Mouse (Mus musculus) neural tube, embryonic 13.5 days (tissue): ENCODE measurements around the gene Ipo11. TPM values are rescaled to one million over a fixed set of nuclear protein-coding genes. Genes with fewer than 3 reads are reported as not detected.
A peak's percentile ranks its signal among the peaks of the same experiment; 100 is the strongest.

Experiments used
- ATAC-seq: fragments of 200-750 bp; cut with Nextera tagmentation; 2 replicates; pipeline ENCODE4 v1.8.0; 2017; ENCODE audit warnings: low read depth, mild to moderate bottlenecking, moderate TSS enrichment, moderate library complexity
- H3K27ac ChIP-seq: fragments of 300-500 bp; sonication (generic); replicated peaks from 2 replicates; pipeline ENCODE4 v1.5.1; 2015; ENCODE audit warnings: moderate library complexity, mild to moderate bottlenecking, inconsistent platforms
- H3K27me3 ChIP-seq: fragments of 300-500 bp; sonication (generic); 2 replicates; pipeline ENCODE4 v1.6.1; 2015; ENCODE audit warnings: mild to moderate bottlenecking, inconsistent platforms
- H3K36me3 ChIP-seq: fragments of 300-500 bp; sonication (generic); 2 replicates; pipeline ENCODE4 v1.6.1; 2015; ENCODE audit warnings: mild to moderate bottlenecking, inconsistent platforms
- H3K4me1 ChIP-seq: fragments of 300-500 bp; sonication (generic); replicated peaks from 2 replicates; pipeline ENCODE4 v1.6.1; 2015; ENCODE audit warnings: inconsistent platforms
- H3K4me2 ChIP-seq: fragments of 300-500 bp; sonication (generic); 2 replicates; pipeline ENCODE4 v1.6.1; 2015; ENCODE audit warnings: inconsistent platforms, mild to moderate bottlenecking, moderate library complexity
- H3K4me3 ChIP-seq: fragments of 300-500 bp; sonication (generic); 2 replicates; pipeline ENCODE4 v1.5.1; 2015; ENCODE audit warnings: mild to moderate bottlenecking, inconsistent platforms
- H3K9ac ChIP-seq: fragments of 300-500 bp; sonication (generic); 2 replicates; pipeline ENCODE4 v1.6.1; 2015; ENCODE audit warnings: moderate library complexity, mild to moderate bottlenecking, inconsistent platforms
- H3K9me3 ChIP-seq: fragments of 300-500 bp; sonication (generic); 2 replicates; pipeline ENCODE4 v1.6.1; 2016; ENCODE audit warnings: inconsistent platforms
- WGBS: fragments of 180-500 bp; shearing (Covaris S2); methylation state at CpG from one replicate; pipeline ENCODE4 v1.1.7; 2015; 5-methylcytosine and 5-hydroxymethylcytosine counted together
- polyA plus RNA-seq: library from polyadenylated mRNA; unstranded; fragments of >200 nt; fragmentation: Nextera tagmentation; extraction: Ambion mirVana; gene quantifications from 2 replicates; pipeline ENCODE4 v1.2.1, GENCODE M21; 2015

Gene Ipo11
- polyA plus RNA-seq, 1 experiment from 2014 or later = 32.8 TPM

- Histone ChIP-seq H3K9me3 (no peaks in the 10 kb centered on the region), H3K27ac (no peak overlapping the region), H3K4me3 (no peak overlapping the region), H3K4me1 (no peaks in the 10 kb centered on the region), H3K9ac (no peak overlapping the region), H3K36me3 (no peaks in the 10 kb centered on the region), H3K4me2 (no peak overlapping the region), H3K27me3 (no peaks in the 10 kb centered on the region)
- 63% methylated on average over 6 of the region's 6 CpGs for WGBS
- ATAC-seq = no peak
Observed at GRCm38 (mm10) chr13:106830029-106830428, 106.7 kb downstream of the Ipo11 start.

- H3K27ac ChIP-seq = no peak overlapping the region
- 85% methylated on average over 12 of the region's 12 CpGs for WGBS
- H3K9ac ChIP-seq = no peak overlapping the region
- no peak overlapping the region for H3K4me2 ChIP-seq
- H3K4me3 ChIP-seq = no peak overlapping the region
- no peaks in the 10 kb centered on the region for H3K36me3 ChIP-seq
- no peaks in the 10 kb centered on the region for H3K4me1 ChIP-seq
- H3K9me3 ChIP-seq = no peaks in the 10 kb centered on the region
- H3K27me3 ChIP-seq = no peaks in the 10 kb centered on the region
- ATAC-seq = no peak
Observed at GRCm38 (mm10) chr13:106829327-106829997, 107.3 kb downstream of the Ipo11 start.

- Histone ChIP-seq H3K4me2 (no peak overlapping the region), H3K27me3 (no peaks in the 10 kb centered on the region), H3K4me1 (no peaks in the 10 kb centered on the region), H3K9ac (no peak overlapping the region), H3K4me3 (no peak overlapping the region), H3K27ac (no peak overlapping the region), H3K36me3 (no peaks in the 10 kb centered on the region), H3K9me3 (no peaks in the 10 kb centered on the region)
- ATAC-seq = no peak
- WGBS = 87% methylated on average over 5 of the region's 5 CpGs
Observed at GRCm38 (mm10) chr13:106825618-106826017, 111.1 kb downstream of the Ipo11 start.

GRCm38 (mm10) chr13:106823875-106824191, 112.9 kb downstream of the Ipo11 start:
- Histone ChIP-seq H3K9me3 (no peaks in the 10 kb centered on the region), H3K4me2 (no peak overlapping the region), H3K27me3 (no peaks in the 10 kb centered on the region), H3K4me1 (no peaks in the 10 kb centered on the region), H3K4me3 (no peak overlapping the region), H3K27ac (no peak overlapping the region), H3K9ac (no peak overlapping the region), H3K36me3 (peaks cover 10% of the 10 kb centered on the region; the same call in 1 of the 2 replicates)
- 97% methylated on average over 2 of the region's 2 CpGs for WGBS
- ATAC-seq = no peak

GRCm38 (mm10) chr13:106823121-106823874, 113.5 kb downstream of the Ipo11 start:
- Histone ChIP-seq H3K27ac (no peak overlapping the region), H3K4me1 (no peaks in the 10 kb centered on the region), H3K36me3 (peaks cover 10% of the 10 kb centered on the region; the same call in 1 of the 2 replicates), H3K27me3 (no peaks in the 10 kb centered on the region), H3K9ac (no peak overlapping the region), H3K9me3 (no peaks in the 10 kb centered on the region), H3K4me3 (no peak overlapping the region), H3K4me2 (no peak overlapping the region)
- WGBS = 94% methylated on average over 12 of the region's 12 CpGs
- no peak for ATAC-seq

GRCm38 (mm10) chr13:106820149-106820548, 116.6 kb downstream of the Ipo11 start:
- Histone ChIP-seq H3K27me3 (no peaks in the 10 kb centered on the region), H3K9me3 (no peaks in the 10 kb centered on the region), H3K9ac (no peak overlapping the region), H3K4me3 (no peak overlapping the region), H3K36me3 (peaks cover 10% of the 10 kb centered on the region; the same call in 1 of the 2 replicates), H3K4me2 (no peak overlapping the region), H3K27ac (no peak overlapping the region), H3K4me1 (peaks cover 11% of the 10 kb centered on the region)
- ATAC-seq = no peak
- WGBS = 90% methylated on average over 2 of the region's 2 CpGs

GRCm38 (mm10) chr13:106819749-106820148, 117.0 kb downstream of the Ipo11 start:
- Histone ChIP-seq H3K27ac (no peak overlapping the region), H3K36me3 (peaks cover 10% of the 10 kb centered on the region; the same call in 1 of the 2 replicates), H3K9me3 (no peaks in the 10 kb centered on the region), H3K4me3 (no peak overlapping the region), H3K4me2 (no peak overlapping the region), H3K4me1 (peaks cover 11% of the 10 kb centered on the region), H3K27me3 (no peaks in the 10 kb centered on the region), H3K9ac (no peak overlapping the region)
- ATAC-seq = no peak
- 91% methylated on average over 4 of the region's 4 CpGs for WGBS

GRCm38 (mm10) chr13:106817066-106817465, 119.7 kb downstream of the Ipo11 start:
- ATAC-seq = no peak

GRCm38 (mm10) chr13:106813519-106813918, 123.2 kb downstream of the Ipo11 start:
- Histone ChIP-seq H3K9ac (no peak overlapping the region), H3K4me2 (no peak overlapping the region), H3K9me3 (no peaks in the 10 kb centered on the region), H3K27ac (peak overlapping the region; percentile 34; the same call in 1 of the 2 replicates), H3K4me1 (peaks cover 21% of the 10 kb centered on the region), H3K36me3 (peaks cover 21% of the 10 kb centered on the region), H3K4me3 (no peak overlapping the region), H3K27me3 (no peaks in the 10 kb centered on the region)
- no peak for ATAC-seq
- WGBS = 93% methylated on average over 4 of the region's 4 CpGs

More at GRCm38 (mm10) chr13:106817066-106817465, 119.7 kb downstream of the Ipo11 start:
- Histone ChIP-seq H3K9ac (no peak overlapping the region), H3K4me3 (no peak overlapping the region), H3K27ac (no peak overlapping the region), H3K9me3 (no peaks in the 10 kb centered on the region), H3K36me3 (peaks cover 10% of the 10 kb centered on the region; the same call in 1 of the 2 replicates), H3K4me1 (peaks cover 21% of the 10 kb centered on the region), H3K27me3 (no peaks in the 10 kb centered on the region), H3K4me2 (no peak overlapping the region)
- 21% methylated on average over 5 of the region's 5 CpGs for WGBS

- 66% methylated on average over 9 of the region's 9 CpGs for WGBS
- Histone ChIP-seq H3K9me3 (no peaks in the 10 kb centered on the region), H3K27ac (peak overlapping the region; percentile 34; the same call in 1 of the 2 replicates), H3K4me2 (no peak overlapping the region), H3K27me3 (no peaks in the 10 kb centered on the region), H3K36me3 (peaks cover 21% of the 10 kb centered on the region), H3K9ac (no peak overlapping the region), H3K4me3 (no peak overlapping the region), H3K4me1 (peaks cover 21% of the 10 kb centered on the region)
- peak; percentile 73; the same call in 1 of the 2 replicates for ATAC-seq
Observed at GRCm38 (mm10) chr13:106813087-106813486, 123.7 kb downstream of the Ipo11 start.

GRCm38 (mm10) chr13:106810156-106810555, 126.6 kb downstream of the Ipo11 start:
- H3K27me3 ChIP-seq = no peaks in the 10 kb centered on the region
- H3K9ac ChIP-seq = no peak overlapping the region
- no peak overlapping the region for H3K27ac ChIP-seq
- 95% methylated on average over 7 of the region's 7 CpGs for WGBS
- no peak overlapping the region for H3K4me3 ChIP-seq
- ATAC-seq = no peak
- H3K4me2 ChIP-seq = no peak overlapping the region
- H3K36me3 ChIP-seq = peaks cover 25% of the 10 kb centered on the region
- no peaks in the 10 kb centered on the region for H3K9me3 ChIP-seq
- peaks cover 10% of the 10 kb centered on the region for H3K4me1 ChIP-seq

- no peak overlapping the region for H3K27ac ChIP-seq
- peaks cover 10% of the 10 kb centered on the region for H3K4me1 ChIP-seq
- ATAC-seq = no peak
- H3K9ac ChIP-seq = no peak overlapping the region
- H3K4me3 ChIP-seq = no peak overlapping the region
- H3K9me3 ChIP-seq = no peaks in the 10 kb centered on the region
- H3K4me2 ChIP-seq = no peak overlapping the region
- H3K27me3 ChIP-seq = no peaks in the 10 kb centered on the region
- peaks cover 25% of the 10 kb centered on the region for H3K36me3 ChIP-seq
- WGBS = 74% methylated on average over 6 of the region's 6 CpGs
Observed at GRCm38 (mm10) chr13:106808821-106809220, 127.9 kb downstream of the Ipo11 start.
